Mouse (Mus musculus) MEL (cell line): Measurements from ENCODE around the gene Trio. TPM values are rescaled to one million over a fixed set of nuclear protein-coding genes. Genes with fewer than 3 reads are reported as not detected.
A peak's percentile ranks its signal among the peaks of the same experiment; 100 is the strongest.

Source experiments
- DNase-seq: peaks from one replicate; pipeline ENCODE4 v3.0.0; 2011; ENCODE audit warnings: low read depth, low spot score
- H3K27ac ChIP-seq: 2 replicates; pipeline ENCODE4 v1.5.1; 2012; ENCODE audit warnings: low read depth, mild to moderate bottlenecking, control low read depth, low read length, moderate library complexity; ENCODE audit not compliant: control insufficient read depth
- H3K27me3 ChIP-seq, 2 experiments: fragments of 150-350 bp in 1 of 2; sonication (generic) in 1 of 2; 2 replicates each; pipeline ENCODE4 v1.6.1; 2012; ENCODE audit warnings: low read length in 2 of 2, mild to moderate bottlenecking in 2 of 2, improper control_type of control experiment in 1 of 2, moderate library complexity in 1 of 2; ENCODE audit not compliant: insufficient read depth in 2 of 2, control insufficient read depth in 1 of 2
- H3K36me3 ChIP-seq, 2 experiments: 2 replicates each; pipeline ENCODE4 v1.6.1; 2012 to 2014; ENCODE audit warnings: low read length in 2 of 2, improper control_type of control experiment in 1 of 2, inconsistent platforms in 1 of 2, mild to moderate bottlenecking in 1 of 2; ENCODE audit not compliant: insufficient read depth in 2 of 2, control insufficient read depth in 1 of 2
- H3K4me1 ChIP-seq, 2 experiments: fragments of 150-350 bp in 1 of 2; sonication (generic) in 1 of 2; 2 replicates each; pipeline ENCODE4 v1.6.1; 2012; ENCODE audit warnings: low read length in 2 of 2, improper control_type of control experiment in 1 of 2, mild to moderate bottlenecking in 1 of 2; ENCODE audit not compliant: insufficient read depth in 2 of 2, control insufficient read depth in 1 of 2
- H3K4me3 ChIP-seq, 2 experiments: fragments of 150-350 bp in 1 of 2; sonication (generic) in 1 of 2; 2 replicates each; pipeline ENCODE4 v1.5.1; 2012; ENCODE audit warnings: low read depth in 2 of 2, low read length in 2 of 2, mild to moderate bottlenecking in 2 of 2, moderate library complexity in 2 of 2, control low read depth in 1 of 2, improper control_type of control experiment in 1 of 2; ENCODE audit not compliant: control insufficient read depth in 1 of 2, insufficient read depth in 1 of 2
- H3K79me2 ChIP-seq: 2 replicates; pipeline ENCODE4 v1.6.1; 2012; ENCODE audit warnings: mild to moderate bottlenecking, low read length, moderate library complexity; ENCODE audit not compliant: control insufficient read depth, poor library complexity, insufficient read depth
- H3K9ac ChIP-seq: 2 replicates; pipeline ENCODE4 v1.6.1; 2012; ENCODE audit warnings: low read depth, mild to moderate bottlenecking, control low read depth, low read length, moderate library complexity; ENCODE audit not compliant: control insufficient read depth, poor library complexity, severe bottlenecking
- H3K9me3 ChIP-seq: fragments of 150-350 bp; sonication (generic); replicated peaks from 2 replicates; pipeline ENCODE4 v1.6.1; 2012; ENCODE audit warnings: mild to moderate bottlenecking, low read length, improper control_type of control experiment, moderate library complexity; ENCODE audit not compliant: insufficient read depth
- BHLHE40 ChIP-seq: IDR thresholded peaks from 2 replicates; pipeline ENCODE4 v1.6.1; 2012; ENCODE audit warnings: low read depth, mild to moderate bottlenecking, inconsistent platforms, low read length, improper control_type of control experiment, borderline replicate concordance
- CHD2 ChIP-seq: IDR thresholded peaks from 2 replicates; pipeline ENCODE4 v1.6.1; 2011; ENCODE audit warnings: low read length, improper control_type of control experiment
- E2F4 ChIP-seq: IDR thresholded peaks from 2 replicates; pipeline ENCODE4 v1.6.1; 2011; ENCODE audit warnings: low read depth, low read length, improper control_type of control experiment, borderline replicate concordance
- ELF1 ChIP-seq: IDR thresholded peaks from 2 replicates; pipeline ENCODE4 v1.6.1; 2014; ENCODE audit warnings: low read depth, mild to moderate bottlenecking, inconsistent platforms, low read length, improper control_type of control experiment, moderate library complexity
- EP300 ChIP-seq, 2 experiments: IDR thresholded peaks; 2 replicates each; pipeline ENCODE4 v1.6.1; 2011; ENCODE audit warnings: improper control_type of control experiment in 2 of 2, low read length in 2 of 2, low read depth in 1 of 2, mild to moderate bottlenecking in 1 of 2
- ETS1 ChIP-seq: IDR thresholded peaks from 2 replicates; pipeline ENCODE4 v1.6.1; 2012; ENCODE audit warnings: low read depth, mild to moderate bottlenecking, inconsistent platforms, low read length, improper control_type of control experiment, moderate library complexity
- HCFC1 ChIP-seq: IDR thresholded peaks from 2 replicates; pipeline ENCODE4 v1.6.1; 2012; ENCODE audit warnings: low read depth, mild to moderate bottlenecking, inconsistent platforms, low read length, improper control_type of control experiment, moderate library complexity
- MAFK ChIP-seq: IDR thresholded peaks from 2 replicates; pipeline ENCODE4 v1.6.1; 2011; ENCODE audit warnings: low read depth, mild to moderate bottlenecking, low read length, improper control_type of control experiment, borderline replicate concordance
- MXI1 ChIP-seq: IDR thresholded peaks from 2 replicates; pipeline ENCODE4 v1.6.1; 2011; ENCODE audit warnings: mild to moderate bottlenecking, low read depth, low read length, improper control_type of control experiment
- MYB ChIP-seq: IDR thresholded peaks from 2 replicates; pipeline ENCODE4 v1.6.1; 2011; ENCODE audit warnings: mild to moderate bottlenecking, low read depth, low read length, improper control_type of control experiment
- MYC ChIP-seq: IDR thresholded peaks from 2 replicates; pipeline ENCODE4 v1.6.1; 2011; ENCODE audit warnings: low read depth, mild to moderate bottlenecking, low read length, improper control_type of control experiment, moderate library complexity
- NELFE ChIP-seq: IDR thresholded peaks from 2 replicates; pipeline ENCODE4 v1.6.1; 2011; ENCODE audit warnings: low read depth, low read length, improper control_type of control experiment
- NRF1 ChIP-seq: IDR thresholded peaks from 2 replicates; pipeline ENCODE4 v1.6.1; 2014; ENCODE audit warnings: low read depth, mild to moderate bottlenecking, inconsistent platforms, low read length, improper control_type of control experiment, moderate library complexity; ENCODE audit not compliant: poor library complexity, insufficient read depth, severe bottlenecking
- POLR2AphosphoS2 ChIP-seq: IDR thresholded peaks from 2 replicates; pipeline ENCODE4 v1.6.1; 2011; ENCODE audit warnings: low read length, improper control_type of control experiment
- POLR2AphosphoS5 ChIP-seq: IDR thresholded peaks from 2 replicates; pipeline ENCODE4 v1.6.1; 2012; ENCODE audit warnings: low read depth, borderline replicate concordance, mild to moderate bottlenecking, inconsistent platforms, low read length, moderate library complexity, mixed read lengths
- RAD21 ChIP-seq: IDR thresholded peaks from 2 replicates; pipeline ENCODE4 v1.6.1; 2011; ENCODE audit warnings: mild to moderate bottlenecking, low read depth, low read length, improper control_type of control experiment
- RCOR1 ChIP-seq: IDR thresholded peaks from 2 replicates; pipeline ENCODE4 v1.6.1; 2012; ENCODE audit warnings: low read depth, mild to moderate bottlenecking, inconsistent platforms, low read length, improper control_type of control experiment
- SIN3A ChIP-seq: IDR thresholded peaks from 2 replicates; pipeline ENCODE4 v1.6.1; 2012; ENCODE audit warnings: low read length, improper control_type of control experiment, inconsistent platforms
- TAL1 ChIP-seq: IDR thresholded peaks from 2 replicates; pipeline ENCODE4 v1.6.1; 2012; ENCODE audit warnings: mild to moderate bottlenecking, inconsistent platforms, low read length, moderate library complexity, mixed read lengths
- TCF12 ChIP-seq: IDR thresholded peaks from 2 replicates; pipeline ENCODE4 v1.6.1; 2014; ENCODE audit warnings: low read depth, mild to moderate bottlenecking, inconsistent platforms, low read length, improper control_type of control experiment, moderate library complexity
- UBTF ChIP-seq: IDR thresholded peaks from 2 replicates; pipeline ENCODE4 v1.6.1; 2012; ENCODE audit warnings: low read depth, mild to moderate bottlenecking, inconsistent platforms, low read length, improper control_type of control experiment, moderate library complexity, borderline replicate concordance; ENCODE audit not compliant: insufficient read depth
- USF1 ChIP-seq: IDR thresholded peaks from 2 replicates; pipeline ENCODE4 v1.6.1; 2014; ENCODE audit warnings: low read depth, mild to moderate bottlenecking, inconsistent platforms, low read length, improper control_type of control experiment, moderate library complexity
- USF2 ChIP-seq, 2 experiments: IDR thresholded peaks; 2 replicates each; pipeline ENCODE4 v1.6.1; 2011 to 2012; ENCODE audit warnings: improper control_type of control experiment in 2 of 2, low read length in 2 of 2, borderline replicate concordance in 1 of 2, inconsistent platforms in 1 of 2, low read depth in 1 of 2, mild to moderate bottlenecking in 1 of 2; ENCODE audit not compliant: insufficient read depth in 1 of 2
- ZC3H11A ChIP-seq: IDR thresholded peaks from 2 replicates; pipeline ENCODE4 v1.6.1; 2012; ENCODE audit warnings: low read depth, mild to moderate bottlenecking, inconsistent platforms, low read length, improper control_type of control experiment
- ZMIZ1 ChIP-seq: IDR thresholded peaks from 2 replicates; pipeline ENCODE4 v1.6.1; 2012; ENCODE audit warnings: low read depth, mild to moderate bottlenecking, inconsistent platforms, low read length, improper control_type of control experiment, moderate library complexity
- polyA plus RNA-seq, 2 experiments: library from polyadenylated mRNA; stranded (reverse) in 1 of 2; unstranded in 1 of 2; fragments of >175 nt in 1 of 2; fragments of >200 nt in 1 of 2; gene quantifications; 2 replicates each; pipeline versions ENCODE4 v1.2.1 to v1.2.4; 2012; ENCODE audit warnings: low replicate concordance in 2 of 2, low read depth in 1 of 2; ENCODE audit not compliant: insufficient read length in 2 of 2, insufficient read depth in 1 of 2, missing spikeins in 1 of 2
- total RNA-seq: library from RNA; depleted of rRNA; stranded (reverse); fragments of 300-350 nt; gene quantifications from 2 replicates; pipeline ENCODE4 v1.2.3, GENCODE M21; 2012

Trio gene
- total and polyA plus RNA-seq, 3 experiments: 0.91 to 1.1 TPM; not detected in 1

DNA sequence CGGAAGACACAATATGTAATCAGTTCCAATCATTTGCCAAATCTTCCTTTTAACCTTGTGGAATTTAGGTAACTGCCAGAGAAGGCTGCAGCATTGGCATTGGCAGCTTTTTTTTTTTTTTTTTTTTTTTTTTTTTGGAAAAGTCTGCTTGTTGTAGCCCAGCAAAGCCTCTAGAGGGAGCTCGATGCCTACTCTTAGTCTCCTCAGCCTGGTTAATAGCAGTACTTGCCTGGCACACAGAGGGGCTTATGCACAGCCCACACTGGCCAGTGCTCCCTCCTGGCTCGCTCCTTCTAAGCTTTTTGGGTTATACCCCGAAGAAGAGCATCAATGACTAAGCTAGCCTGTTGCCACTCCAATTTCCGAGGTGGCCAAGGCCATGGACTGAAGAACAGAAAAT, 106.1 kb downstream of the Trio start (continued):
- no peak for TF ChIP-seq TCF12
- TF ChIP-seq EP300 (IDR thresholded peaks at IDR 0.05; ENCODE audit: low read depth in 1 of 2, low read length in 2 of 2): no peak
- TF ChIP-seq MYC: no peak
- no peak for TF ChIP-seq POLR2AphosphoS2
- TF ChIP-seq USF2 (IDR thresholded peaks at IDR 0.05; ENCODE audit: borderline replicate concordance in 1 of 2, insufficient read depth in 1 of 2, low read depth in 1 of 2, low read length in 2 of 2): no peak
- TF ChIP-seq E2F4: no peak
- TF ChIP-seq POLR2AphosphoS5: no peak
- TF ChIP-seq MYB: no peak
- TF ChIP-seq NRF1: no peak
- TF ChIP-seq USF1: no peak
- no peak for TF ChIP-seq ELF1
- no peak for TF ChIP-seq TAL1
- TF ChIP-seq RCOR1: no peak
- TF ChIP-seq SIN3A: no peak
- no peak for TF ChIP-seq MXI1
- TF ChIP-seq ZMIZ1: no peak
- TF ChIP-seq BHLHE40: no peak
- TF ChIP-seq UBTF: no peak
- peak; percentile 75 for TF ChIP-seq ZC3H11A
- TF ChIP-seq NELFE: no peak

DNA sequence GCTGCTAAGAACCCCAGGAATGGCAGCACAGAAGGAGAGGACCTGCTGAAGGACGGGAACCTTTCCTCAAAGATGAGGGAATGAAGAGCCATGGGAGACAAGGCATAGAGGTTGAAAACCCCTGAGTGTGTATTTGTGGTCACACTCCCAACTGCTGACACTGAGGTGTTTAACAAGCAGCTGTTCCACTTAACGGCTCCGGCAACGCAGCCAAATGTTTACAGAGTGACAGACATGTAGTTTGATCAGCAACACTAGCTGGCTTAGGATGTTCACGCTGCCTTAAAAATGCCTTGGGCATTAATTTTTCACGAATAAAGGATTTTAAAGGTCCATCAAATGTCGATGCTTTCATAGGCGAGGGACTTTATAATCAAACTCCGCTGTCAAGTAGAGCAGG, 106.8 kb downstream of the Trio start:
- no peaks in the 10 kb centered on the region for H3K79me2 ChIP-seq
- H3K36me3 ChIP-seq: no peaks in the 10 kb centered on the region
- H3K4me3 ChIP-seq: no peak overlapping the region
- TF ChIP-seq HCFC1 (no peak), ZC3H11A (no peak), USF2 (IDR thresholded peaks at IDR 0.05; ENCODE audit: borderline replicate concordance in 1 of 2, insufficient read depth in 1 of 2, low read depth in 1 of 2, low read length in 2 of 2) (no peak), ZMIZ1 (no peak), TCF12 (no peak), CHD2 (no peak), RAD21 (no peak), MYB (no peak), MAFK (no peak), NELFE (no peak), ETS1 (no peak)
- H3K4me1 ChIP-seq: no peaks in the 10 kb centered on the region
- no peaks in the 10 kb centered on the region for H3K27me3 ChIP-seq
- H3K9ac ChIP-seq: no peak overlapping the region
- DNase-seq: no peak
- no peak overlapping the region for H3K27ac ChIP-seq
- no peaks in the 10 kb centered on the region for H3K9me3 ChIP-seq
